Mouse (Mus musculus) adrenal gland, postnatal 36 days (tissue): ENCODE data around the gene Pias3. TPM values are rescaled to one million over a fixed set of nuclear protein-coding genes. Genes with fewer than 3 reads are reported as not detected.
A peak's percentile ranks its signal among the peaks of the same experiment; 100 is the strongest.
"Not testable (repeated sequence)": the region's sequence is repeated elsewhere in the genome, so short reads cannot be mapped to it uniquely, and the experiment has no call there.

Source experiments
- DNase-seq, 2 experiments: peaks; one replicate each; pipeline ENCODE4 v3.0.0; 2021; ENCODE audit warnings: mixed read lengths in 1 of 2
- total RNA-seq, 2 experiments: library from RNA; stranded (reverse); gene quantifications; 2 replicates each; pipeline ENCODE4 v1.2.3; 2021

Gene Pias3
- total RNA-seq, 2 experiments from 2014 or later, result 24.2 to 24.4 TPM

DNA sequence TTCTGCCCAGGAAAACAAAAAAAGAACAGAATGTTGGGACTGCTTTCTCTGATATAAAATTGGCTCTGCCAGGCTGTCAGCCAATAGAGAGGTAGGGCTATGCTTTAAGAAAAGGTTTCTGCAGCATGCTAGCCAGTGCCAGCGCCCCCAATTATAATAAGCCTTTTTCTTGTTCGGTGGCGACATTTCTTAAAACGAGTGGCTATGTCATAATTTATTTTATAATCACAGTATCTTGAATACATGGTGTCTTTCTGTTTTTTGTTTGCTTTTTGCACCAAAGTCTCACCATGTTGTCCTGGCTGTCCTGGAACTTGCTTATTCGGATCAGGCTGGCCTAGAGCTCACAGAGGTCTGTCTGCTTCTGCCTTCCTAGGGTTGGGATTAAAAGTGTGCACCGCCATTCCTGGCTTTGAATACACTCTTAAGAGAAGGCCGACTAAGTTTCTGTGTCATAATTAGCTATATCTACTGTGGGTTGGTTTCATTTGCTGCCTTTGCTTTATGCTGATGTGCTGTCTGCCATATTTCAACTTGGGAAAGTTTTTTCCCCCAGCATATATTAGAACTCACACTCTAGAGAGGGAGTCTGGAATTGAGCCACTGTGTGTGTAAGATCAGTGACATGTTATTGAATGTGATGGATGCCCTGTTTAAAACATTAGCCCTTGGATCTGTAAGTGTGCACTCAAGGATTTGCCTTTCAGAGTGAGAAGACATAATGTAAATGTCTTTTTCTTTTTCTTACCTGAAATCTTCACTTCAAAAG lies 32.6 kb downstream of the Pias3 start:
- peak in 1 of 2 experiments; percentile 11 for DNase-seq

DNA sequence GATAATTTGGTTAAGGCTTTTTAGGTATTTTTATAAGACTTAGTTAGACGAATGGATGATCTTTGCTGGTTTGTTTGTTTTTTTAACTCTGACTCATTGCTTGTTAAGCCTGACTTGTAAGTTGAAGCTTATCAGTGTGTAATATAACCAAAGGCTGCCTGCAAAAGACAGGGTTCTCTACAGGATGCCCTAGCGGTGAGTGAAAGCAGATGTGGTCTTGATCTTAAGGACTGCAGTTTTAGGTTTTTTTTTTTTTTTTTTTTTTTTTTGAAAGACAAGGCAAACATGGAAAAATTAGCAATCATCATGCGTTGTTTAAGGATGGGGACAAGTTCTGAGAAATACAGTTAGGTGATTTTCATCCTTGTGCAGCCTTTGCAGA lies 33.2 kb downstream of the Pias3 start:
- no peak for DNase-seq

DNA sequence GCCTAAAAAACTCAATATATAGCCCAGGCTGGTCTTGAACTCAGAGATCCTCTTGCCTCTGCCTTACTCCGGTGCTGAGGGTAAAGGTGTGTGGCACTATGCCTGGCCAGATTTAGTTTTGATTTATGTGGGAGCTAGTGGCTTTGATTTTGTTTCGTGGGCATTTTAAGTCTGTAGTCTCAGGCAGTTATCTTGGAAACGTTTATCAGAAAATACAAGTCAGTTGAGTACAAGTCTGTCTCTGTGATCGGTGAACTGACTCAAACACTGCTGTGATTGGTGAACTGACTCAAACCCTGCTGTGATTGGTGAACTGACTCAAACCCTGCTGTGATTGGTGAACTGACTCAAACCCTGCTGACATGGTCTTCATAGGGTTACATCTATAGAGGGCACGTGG lies 34.6 kb downstream of the Pias3 start:
- no peak for DNase-seq

DNA sequence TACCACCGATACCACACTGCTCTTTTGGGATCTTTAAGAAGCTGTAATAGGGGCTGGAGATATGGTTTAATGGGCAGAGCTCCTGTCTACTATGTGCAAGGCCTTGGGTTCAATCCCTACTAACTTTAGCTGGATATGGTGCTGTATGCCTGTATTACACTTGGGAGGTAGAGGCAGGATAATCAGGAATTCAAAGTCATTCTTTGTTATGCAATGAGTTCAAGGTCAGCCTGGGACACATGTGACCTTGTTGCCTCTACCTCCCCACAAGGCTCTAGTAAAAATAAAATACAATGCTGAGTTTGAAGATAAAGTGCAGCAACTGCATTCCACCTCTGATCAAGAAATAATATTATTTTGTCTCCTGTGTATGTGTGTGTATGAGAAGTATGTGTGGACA lies 37.8 kb downstream of the Pias3 start:
- DNase-seq, result no peak

DNA sequence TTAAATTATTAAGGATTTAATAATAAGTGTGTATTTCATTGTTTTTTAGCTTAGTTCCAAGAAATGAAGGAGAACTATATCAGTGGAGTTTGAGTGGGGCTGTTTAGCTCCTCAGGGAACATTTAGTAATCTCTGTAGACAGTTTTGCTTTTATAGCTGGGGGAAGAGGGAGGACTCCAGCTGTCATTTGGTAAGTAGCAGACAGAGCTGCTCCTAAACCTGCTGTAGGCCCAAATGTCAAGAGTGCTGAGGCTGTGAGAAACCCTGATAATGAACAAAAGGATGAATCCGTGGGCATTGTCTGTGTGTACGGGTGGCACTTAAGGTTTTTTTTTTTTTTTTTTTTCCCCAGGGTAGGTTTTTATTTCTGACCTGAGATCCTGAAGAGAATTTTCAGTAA lies 39.0 kb downstream of the Pias3 start:
- no peak for DNase-seq

DNA sequence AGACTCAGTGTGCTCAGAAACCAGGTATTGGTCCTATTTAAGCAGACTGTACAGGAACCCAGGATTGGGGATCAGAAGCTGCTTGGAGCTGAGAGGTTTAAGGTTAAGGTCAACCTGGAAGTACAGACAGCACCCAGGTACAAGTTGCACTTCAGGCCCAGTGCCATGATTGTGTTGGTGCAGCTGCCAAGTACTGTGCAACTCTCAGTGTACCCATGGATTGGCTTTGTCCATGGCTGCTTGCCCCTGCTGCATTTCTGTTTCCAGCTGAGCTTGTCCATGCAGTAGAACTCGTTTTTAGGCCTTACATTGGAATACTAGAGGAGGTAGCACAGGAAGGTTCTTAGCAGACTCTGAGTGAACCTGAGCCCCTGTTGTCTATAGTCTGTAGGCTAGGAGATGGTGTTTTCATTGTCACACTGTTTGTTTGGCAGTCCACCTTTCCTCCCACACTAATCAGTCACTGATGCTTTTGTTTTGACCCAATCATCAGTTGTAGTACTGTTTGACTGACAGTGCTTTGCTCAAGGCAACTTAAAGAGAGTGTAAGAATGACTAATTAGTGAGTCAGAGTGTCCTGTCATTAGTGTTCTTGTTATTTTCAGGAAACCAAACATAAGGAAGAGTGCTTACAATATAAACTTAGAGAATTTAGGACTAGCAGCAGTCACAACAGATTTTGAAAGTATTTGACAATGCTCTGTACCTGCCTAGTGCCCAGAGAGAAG lies 41.0 kb downstream of the Pias3 start:
- DNase-seq, result peak in 1 of 2 experiments; percentile 29

DNA sequence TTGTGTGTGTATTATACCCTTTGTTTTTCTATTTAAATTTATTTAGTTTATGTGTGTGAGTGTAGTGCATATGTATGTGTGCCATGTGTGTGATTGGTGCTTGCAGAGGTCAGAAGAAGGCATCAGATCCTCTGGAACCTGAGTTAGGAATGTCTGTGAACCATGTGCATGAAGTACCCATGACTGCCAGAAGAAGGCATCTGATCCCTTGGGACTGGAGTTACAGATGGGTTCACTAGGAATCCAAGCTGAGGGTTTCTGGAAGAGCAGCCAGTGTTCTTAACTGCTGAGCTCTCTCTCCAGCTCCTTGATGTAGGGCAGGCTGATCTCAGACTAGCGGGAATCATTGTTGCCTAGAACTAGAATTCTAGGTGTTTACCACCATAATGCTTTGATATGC lies 41.8 kb downstream of the Pias3 start:
- DNase-seq, result no peak

DNA sequence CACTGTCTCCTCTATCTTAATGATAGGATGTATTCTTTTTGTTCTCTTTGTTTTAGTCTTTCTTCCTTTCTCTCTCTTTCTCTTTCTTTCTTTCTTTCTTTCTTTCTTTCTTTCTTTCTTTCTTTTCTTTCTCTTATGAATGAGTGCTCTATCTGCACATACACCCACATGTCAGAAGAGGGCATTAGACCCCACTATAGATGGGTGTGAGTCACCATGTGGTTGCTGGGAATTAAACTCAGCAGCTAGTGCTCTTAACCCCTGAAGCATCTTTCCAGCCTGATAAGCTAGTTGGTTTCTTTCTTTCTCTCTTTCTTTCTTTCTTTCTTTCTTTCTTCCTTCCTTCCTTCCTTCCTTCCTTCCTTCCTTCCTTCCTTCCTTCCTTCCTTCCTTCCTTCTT lies 44.1 kb downstream of the Pias3 start:
- DNase-seq, result not testable (repeated sequence)

DNA sequence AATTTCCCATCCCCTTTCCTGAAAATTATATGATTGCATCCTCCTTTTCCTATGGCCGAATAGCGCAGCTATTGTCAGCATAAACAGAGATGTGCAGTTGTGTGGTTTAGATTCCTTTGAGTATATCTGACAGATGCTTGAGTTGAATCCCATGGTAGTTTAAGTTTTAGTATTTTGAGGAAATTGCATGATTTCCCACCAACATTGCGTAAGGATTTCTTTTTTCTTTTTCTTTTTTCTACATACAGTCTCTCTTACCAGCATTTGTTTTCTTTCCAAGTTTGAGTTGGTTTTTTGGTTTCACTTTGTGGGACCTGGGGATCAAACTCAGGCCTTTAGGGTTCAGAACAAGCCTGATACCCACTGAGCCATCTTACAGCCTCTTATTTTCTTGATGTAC lies 48.2 kb downstream of the Pias3 start:
- no peak for DNase-seq

DNA sequence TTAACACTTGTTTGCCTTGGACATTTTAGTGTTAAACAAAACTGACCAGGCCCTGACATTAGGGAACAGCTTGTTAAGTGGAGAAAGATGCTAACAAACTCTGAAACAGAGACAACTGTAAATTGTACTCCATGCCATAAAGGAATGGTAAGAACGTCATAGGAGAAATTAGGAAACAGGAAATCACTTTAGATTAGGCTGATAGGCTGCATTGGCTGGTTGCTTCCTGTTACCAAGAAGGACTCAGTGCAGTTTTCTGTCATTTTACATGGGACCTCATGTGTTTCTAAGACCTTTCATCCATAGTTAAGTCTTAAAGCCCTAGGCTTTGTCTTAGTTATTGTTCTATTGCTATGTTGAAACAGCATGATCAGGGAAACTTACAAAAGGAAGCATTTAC lies 50.6 kb downstream of the Pias3 start:
- no peak for DNase-seq

Other genes starting within 250 kb of the Pias3 start
- not detected for gene BC107364, start 244.1 kb upstream of the Pias3 start, total RNA-seq
- not detected for gene Hfe2, start 171.2 kb upstream of the Pias3 start, total RNA-seq
- 100 to 1,000 TPM; 515 to 572 TPM for gene Txnip, start 138.4 kb upstream of the Pias3 start, total RNA-seq
- not detected for gene Gm16253, start 119.4 kb upstream of the Pias3 start, total RNA-seq
- 10 to 100 TPM; 29.4 to 33.3 TPM for gene Polr3gl, start 102.2 kb upstream of the Pias3 start, total RNA-seq
- gene Ankrd34a, start 99.7 kb upstream of the Pias3 start, total RNA-seq, result 1 to 10 TPM in 1 of 2 experiments, under 1 TPM in 1; 0.95 to 1.0 TPM
- 10 to 100 TPM; 29.3 to 52.1 TPM for gene Lix1l, start 95.2 kb upstream of the Pias3 start, total RNA-seq
- 10 to 100 TPM; 68.3 to 73.5 TPM for gene Rbm8a, start 66.5 kb upstream of the Pias3 start, total RNA-seq
- gene Pex11b, start 61.0 kb upstream of the Pias3 start, total RNA-seq, result 10 to 100 TPM; 40.4 to 58.4 TPM
- gene Gm42957, start 60.9 kb upstream of the Pias3 start, total RNA-seq, result under 1 TPM; 0.33 to 0.46 TPM
- 1 to 10 TPM; 1.3 to 2.3 TPM for gene Itga10, start 50.8 kb upstream of the Pias3 start, total RNA-seq
- 1 to 10 TPM; 1.3 to 3.9 TPM for gene Ankrd35, start 26.3 kb upstream of the Pias3 start, total RNA-seq
- gene Nudt17, start 12.2 kb downstream of the Pias3 start, total RNA-seq, result under 1 TPM; 0.49 to 0.66 TPM
- gene Polr3c, start 31.2 kb downstream of the Pias3 start, total RNA-seq, result 10 to 100 TPM; 24.4 to 32.0 TPM
- 10 to 100 TPM; 37.4 to 43.1 TPM for gene Rnf115, start 31.3 kb downstream of the Pias3 start, total RNA-seq
- not detected for gene Pdzk1, start 132.9 kb downstream of the Pias3 start, total RNA-seq
- gene Cd160, start 133.0 kb downstream of the Pias3 start, total RNA-seq, result under 1 TPM in 1 of 2 experiments, not detected in 1; 0.16 TPM
- 1 to 10 TPM in 1 of 2 experiments, under 1 TPM in 1; 0.76 to 3.6 TPM for gene Gja5, start 208.3 kb downstream of the Pias3 start, total RNA-seq
- gene Gpr89, start 209.0 kb downstream of the Pias3 start, total RNA-seq, result 10 to 100 TPM; 34.7 to 38.5 TPM
- gene Gja8, start 229.6 kb downstream of the Pias3 start, total RNA-seq, result not detected